Mouse (Mus musculus) limb, embryonic 14.5 days (tissue): ENCODE measurements around the gene March2. TPM values are rescaled to one million over a fixed set of nuclear protein-coding genes. Genes with fewer than 3 reads are reported as not detected.

Experiments used
- ATAC-seq: fragments of 200-750 bp; cut with Nextera tagmentation; 2 replicates; pipeline ENCODE4 v1.8.0; 2017; ENCODE audit warnings: low read depth, moderate number of reproducible peaks, moderate TSS enrichment; ENCODE audit not compliant: low FRiP score
- DNase-seq: peaks from one replicate; pipeline ENCODE4 v3.0.0-alpha.2; 2015; ENCODE audit warnings: low spot score
- H3K27ac ChIP-seq: fragments of 300-500 bp; sonication (generic); replicated peaks from 2 replicates; pipeline ENCODE4 v1.5.1; 2014; ENCODE audit warnings: low read depth, mild to moderate bottlenecking, low read length, moderate library complexity, mixed read lengths
- H3K27me3 ChIP-seq: fragments of 300-500 bp; sonication (generic); 2 replicates; pipeline ENCODE4 v1.6.1; 2014; ENCODE audit warnings: low read length, mixed read lengths; ENCODE audit not compliant: control insufficient read depth, insufficient read depth
- H3K36me3 ChIP-seq: fragments of 300-500 bp; sonication (generic); 2 replicates; pipeline ENCODE4 v1.6.1; 2014; ENCODE audit warnings: mild to moderate bottlenecking, low read length, moderate library complexity, mixed read lengths; ENCODE audit not compliant: control insufficient read depth, insufficient read depth
- H3K4me1 ChIP-seq: fragments of 300-500 bp; sonication (generic); 2 replicates; pipeline ENCODE4 v1.6.1; 2014; ENCODE audit warnings: antibody characterized with exemption, low read length, mixed read lengths; ENCODE audit not compliant: control insufficient read depth, insufficient read depth
- H3K4me2 ChIP-seq: fragments of 300-500 bp; sonication (generic); replicated peaks from 2 replicates; pipeline ENCODE4 v1.6.1; 2014; ENCODE audit warnings: low read depth, mild to moderate bottlenecking, low read length, moderate library complexity; ENCODE audit not compliant: severe bottlenecking
- H3K4me3 ChIP-seq: fragments of 300-500 bp; sonication (generic); replicated peaks from 2 replicates; pipeline ENCODE4 v1.5.1; 2014; ENCODE audit warnings: low read length
- H3K9ac ChIP-seq: fragments of 300-500 bp; sonication (generic); 2 replicates; pipeline ENCODE4 v1.6.1; 2014; ENCODE audit warnings: mild to moderate bottlenecking, low read depth, low read length, moderate library complexity; ENCODE audit not compliant: severe bottlenecking
- H3K9me3 ChIP-seq: fragments of 300-500 bp; sonication (generic); 2 replicates; pipeline ENCODE4 v1.6.1; 2016; ENCODE audit warnings: low read length; ENCODE audit not compliant: control insufficient read depth
- POLR2A ChIP-seq: fragments of 200-500 bp; IDR thresholded peaks from 2 replicates; pipeline ENCODE4 v1.8.0; 2012; ENCODE audit warnings: inconsistent platforms, mild to moderate bottlenecking, moderate library complexity, borderline replicate concordance; ENCODE audit not compliant: insufficient read depth, insufficient read length; ENCODE audit errors: extremely low read depth
- WGBS: fragments of 180-500 bp; shearing (Covaris S2); extraction: QIAGEN DNeasy Blood & Tissue Kit; methylation state at CpG from one replicate; pipeline ENCODE4 v1.1.7; 2014; 5-methylcytosine and 5-hydroxymethylcytosine counted together
- polyA plus RNA-seq, 2 experiments: library from polyadenylated mRNA; depleted of rRNA in 1 of 2; stranded (reverse) in 1 of 2; unstranded in 1 of 2; fragments of >200 nt; fragmentation: Nextera tagmentation in 1 of 2; extraction: Ambion mirVana in 1 of 2; gene quantifications; 2 replicates each; pipeline versions ENCODE4 v1.2.1 to v1.2.3; 2012 to 2014

The March2 gene
- 42.7 and 56.3 TPM in 2 replicates for polyA plus RNA-seq (2012; rRNA removed)
- 56.2 and 58.1 TPM in 2 replicates for polyA plus RNA-seq (2014; fragmentation: Nextera tagmentation; extraction: Ambion mirVana)

DNA sequence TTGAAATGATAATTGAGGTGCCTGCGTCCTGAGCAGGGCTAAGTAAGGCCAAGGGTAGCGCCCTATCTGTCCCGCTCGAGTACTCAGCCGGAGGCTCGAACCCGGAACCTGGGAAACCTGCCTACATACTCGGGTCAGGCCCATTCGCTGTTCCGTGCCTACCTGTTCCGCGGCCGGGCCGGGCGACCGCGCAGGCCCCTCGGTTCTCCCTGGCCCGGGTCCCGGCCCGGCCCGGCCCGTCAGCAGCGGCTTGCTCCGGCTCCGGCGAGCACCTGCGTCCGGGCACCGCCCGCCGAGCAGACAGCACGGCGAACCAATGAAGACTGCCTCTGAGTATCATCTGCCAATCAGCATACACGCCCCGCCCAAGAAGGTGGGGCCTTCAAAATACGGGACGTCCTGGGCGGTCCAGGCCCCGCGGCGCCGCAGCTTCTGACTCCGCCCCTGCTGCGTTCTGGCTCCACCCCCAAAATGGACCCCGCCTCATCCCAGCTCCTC, at the start of gene March2:
Gene March2, minus strand, starts transcription at position 287 of the 498 bp plus-strand sequence.
- peak within 1 kb of the TSS; percentile 77 for H3K9ac ChIP-seq
- H3K27ac ChIP-seq: no peak within 1 kb of the TSS

DNA sequence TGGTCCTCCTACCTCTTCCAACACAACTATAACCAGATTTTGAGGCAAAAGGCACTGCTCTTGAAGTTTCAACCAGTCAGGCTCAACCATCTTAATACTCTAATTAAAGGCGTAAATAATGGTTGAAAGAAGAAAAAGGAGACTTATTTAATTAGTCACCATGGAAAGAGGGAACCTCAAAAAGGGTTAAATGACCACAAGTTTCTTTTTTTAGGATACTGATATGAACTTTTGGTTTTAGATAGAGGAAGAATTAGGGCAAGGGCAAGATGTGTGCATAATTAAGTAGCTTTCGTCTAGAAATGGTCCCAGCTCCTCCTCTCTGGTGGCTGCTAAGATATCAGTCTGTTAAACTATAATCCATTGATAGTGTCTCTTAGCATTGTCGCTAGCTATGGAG, 47.9 kb upstream of the March2 start:
- DNase-seq (no peak), ATAC-seq (no peak)
- Histone ChIP-seq H3K36me3 (no peaks in the 10 kb centered on the region), H3K9me3 (no peaks in the 10 kb centered on the region), H3K27me3 (no peaks in the 10 kb centered on the region), H3K27ac (no peak overlapping the region), H3K4me1 (no peaks in the 10 kb centered on the region), H3K4me3 (no peak overlapping the region), H3K4me2 (no peak overlapping the region), H3K9ac (no peak overlapping the region)
- no peak for TF ChIP-seq POLR2A
- WGBS: 76% methylated on average over 3 of the region's 3 CpGs

More for the DNA sequence above, at the start of gene March2:
- Histone ChIP-seq H3K36me3 (no peaks in the 10 kb centered on the region), H3K27me3 (no peaks in the 10 kb centered on the region), H3K4me2 (peak within 1 kb of the TSS; percentile 79), H3K9me3 (no peaks in the 10 kb centered on the region), H3K4me1 (peaks cover 5% of the 10 kb centered on the region; the same call in 1 of the 2 replicates), H3K4me3 (peak within 1 kb of the TSS; percentile 86)
- DNase-seq (peak; percentile 96), ATAC-seq (peak; percentile 100)
- TF ChIP-seq POLR2A: 0 out of 2 replicates have a peak, but pooled peaks have one; percentile 34
- WGBS: 0% methylated on average over 26 of the region's 46 CpGs

DNA sequence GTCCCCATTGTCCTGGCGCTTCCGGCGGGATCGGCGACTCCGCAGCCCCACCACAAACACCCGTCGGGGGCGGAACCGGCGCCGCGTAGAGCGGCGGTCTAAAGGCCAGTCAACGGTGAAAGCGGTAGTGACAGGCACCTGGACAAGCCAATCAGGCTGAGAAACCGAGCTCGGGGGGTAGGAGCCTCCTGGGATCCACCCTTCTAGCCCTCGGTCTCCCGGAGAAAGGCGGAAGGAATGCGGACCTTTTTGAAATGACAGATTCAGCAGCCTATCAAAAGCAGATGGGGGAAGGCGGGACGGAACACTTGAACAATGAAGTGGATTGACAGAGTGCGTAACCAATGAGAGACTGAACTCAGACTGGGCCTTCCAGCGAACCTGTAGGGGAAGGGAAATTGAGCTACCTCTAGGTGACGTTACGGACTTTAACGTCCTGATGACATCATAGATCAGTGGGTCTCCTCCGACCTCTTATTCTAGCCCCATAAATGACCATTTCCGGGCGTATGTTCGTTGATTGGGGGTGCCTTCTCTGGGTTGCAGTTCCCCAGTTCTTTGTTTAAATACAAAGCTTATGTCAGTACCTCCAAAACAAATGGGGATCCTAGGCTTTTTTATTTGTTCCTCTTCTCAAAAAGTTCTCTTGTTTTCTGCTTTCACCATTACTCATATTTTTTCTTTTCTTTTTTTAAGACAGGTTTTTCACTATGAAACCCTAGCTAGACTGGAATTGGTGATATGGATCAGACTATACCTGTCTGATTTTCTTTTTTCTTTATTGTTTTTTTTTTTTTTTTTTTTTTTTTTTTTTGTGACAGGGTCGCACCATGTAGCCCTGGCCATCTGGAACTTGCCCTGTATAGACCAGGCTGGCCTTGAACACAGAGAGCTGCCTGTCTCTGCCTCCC, 42.0 kb upstream of the March2 start, which contains the start of gene Rab11b:
Gene Rab11b, minus strand, starts transcription at position 276 of the 911 bp plus-strand sequence.
- Histone ChIP-seq H3K9ac (peak within 1 kb of the TSS; percentile 96), H3K27ac (peak within 1 kb of the TSS; percentile 99), H3K27me3 (no peaks in the 10 kb centered on the region), H3K36me3 (no peaks in the 10 kb centered on the region; the same call in 1 of the 2 replicates), H3K4me1 (peaks cover 15% of the 10 kb centered on the region), H3K9me3 (no peaks in the 10 kb centered on the region), H3K4me2 (peak within 1 kb of the TSS; percentile 63), H3K4me3 (peak within 1 kb of the TSS; percentile 67)
- DNase-seq (peak; percentile 100), ATAC-seq (peak; percentile 99)
- no peak for TF ChIP-seq POLR2A
- 2% methylated on average over 35 of the region's 35 CpGs for WGBS

DNA sequence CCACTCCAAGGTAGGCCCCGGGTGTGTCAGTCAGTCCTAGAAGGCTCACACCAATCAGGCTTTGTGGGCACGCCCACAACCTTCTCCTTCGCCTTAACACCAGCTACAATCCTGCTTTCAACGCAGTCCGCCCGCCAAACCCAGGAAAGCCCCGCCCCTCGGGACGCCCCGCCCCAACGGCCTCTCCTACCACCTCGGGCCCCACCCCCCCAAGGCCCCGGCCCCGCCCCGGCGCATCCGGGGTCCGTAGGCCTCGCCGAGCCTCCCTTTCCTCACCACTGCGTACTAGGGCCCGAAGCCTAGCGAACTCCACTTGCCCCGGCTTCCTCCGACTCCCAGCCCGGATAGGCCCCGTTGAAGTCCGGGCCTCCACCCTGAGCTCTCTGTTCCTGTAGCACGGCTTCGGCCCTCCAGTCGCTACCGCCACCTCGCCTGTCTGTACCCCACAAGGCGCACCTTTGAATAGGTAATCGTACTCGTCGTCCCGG, 41.3 kb upstream of the March2 start:
- H3K9ac ChIP-seq: peak overlapping the region; percentile 96
- WGBS: under 1% methylated on average over 26 of the region's 38 CpGs
- peak; percentile 91 for DNase-seq
- H3K4me3 ChIP-seq: peak overlapping the region; percentile 67
- peak overlapping the region; percentile 99 for H3K27ac ChIP-seq
- TF ChIP-seq POLR2A: peak; percentile 51; the same call in 1 of the 2 replicates
- H3K4me2 ChIP-seq: peak overlapping the region; percentile 63
- H3K27me3 ChIP-seq: no peaks in the 10 kb centered on the region
- peaks cover 15% of the 10 kb centered on the region for H3K4me1 ChIP-seq
- H3K9me3 ChIP-seq: no peaks in the 10 kb centered on the region
- no peaks in the 10 kb centered on the region; the same call in 1 of the 2 replicates for H3K36me3 ChIP-seq
- peak; percentile 84 for ATAC-seq

DNA sequence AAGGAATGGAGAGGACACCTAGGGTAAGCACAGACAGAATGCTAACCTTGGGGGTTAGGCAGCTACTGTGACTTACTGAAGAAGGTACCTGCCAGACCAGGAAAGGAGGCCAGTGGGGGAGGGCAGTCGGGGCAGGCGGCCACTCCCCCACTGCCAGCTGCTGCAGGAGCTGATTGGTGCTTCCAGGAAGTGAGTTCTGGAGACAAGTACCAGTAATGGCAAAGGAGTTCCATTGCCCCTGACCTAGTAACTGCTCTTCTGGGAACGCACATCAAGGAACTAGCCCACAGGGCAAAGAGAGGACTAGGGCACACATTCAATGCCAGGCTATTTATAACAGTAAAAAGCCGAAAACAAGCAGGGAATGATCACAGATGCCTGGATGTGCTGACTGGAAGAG, 38.8 kb upstream of the March2 start:
- Histone ChIP-seq H3K9ac (no peak overlapping the region), H3K9me3 (no peaks in the 10 kb centered on the region), H3K27me3 (no peaks in the 10 kb centered on the region), H3K4me3 (no peak overlapping the region), H3K4me2 (no peak overlapping the region), H3K36me3 (peaks cover 1% of the 10 kb centered on the region; the same call in 1 of the 2 replicates), H3K27ac (no peak overlapping the region), H3K4me1 (peaks cover 15% of the 10 kb centered on the region)
- no peak for TF ChIP-seq POLR2A
- 48% methylated on average over 4 of the region's 4 CpGs for WGBS
- DNase-seq: no peak
- no peak for ATAC-seq
